Mouse (Mus musculus) cerebellum, postnatal 25 days (tissue): ENCODE measurements at regions not wholly inside any gene's neighbourhood (a gene's known extent, or its start where the extent isn't known, plus 50 kb on each side); places are given as distances from the start of the nearest gene placed in this dataset.

Source experiments
- DNase-seq, 2 experiments: peaks; one replicate each; pipeline ENCODE4 v3.0.0; 2021; ENCODE audit warnings: mixed read lengths in 2 of 2

- no peak for DNase-seq
Measured at GRCm38 (mm10) chr6:101874894-101875293, 497.2 kb upstream of the Pdzrn3 start.

- no peak for DNase-seq
Measured at GRCm38 (mm10) chr6:101858895-101859294, 481.2 kb upstream of the Pdzrn3 start.

DNA sequence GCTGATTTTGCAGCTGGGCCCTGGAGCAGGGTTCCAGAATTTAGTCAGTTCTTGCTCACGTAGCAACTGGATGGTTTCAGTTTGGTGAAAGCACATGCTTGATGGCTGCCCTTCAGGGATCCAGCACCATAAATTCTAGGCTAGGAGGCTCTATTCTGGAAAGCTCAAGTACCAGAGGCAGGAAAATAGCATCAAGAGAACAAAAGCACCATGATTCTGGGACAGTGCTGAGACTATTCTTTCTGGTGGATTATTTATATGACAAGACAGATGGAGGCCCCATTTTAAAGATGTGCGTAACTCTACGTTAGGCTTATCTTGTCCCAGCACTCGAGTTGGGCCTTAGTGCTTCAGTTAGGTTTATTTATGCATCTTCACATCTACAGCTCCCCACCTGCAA is 463.0 kb upstream of the Pdzrn3 start:
- no peak for DNase-seq

- DNase-seq, result peak in 1 of 2 experiments; percentile 15
Measured at GRCm38 (mm10) chr6:101837563-101837962, 459.9 kb upstream of the Pdzrn3 start.

DNA sequence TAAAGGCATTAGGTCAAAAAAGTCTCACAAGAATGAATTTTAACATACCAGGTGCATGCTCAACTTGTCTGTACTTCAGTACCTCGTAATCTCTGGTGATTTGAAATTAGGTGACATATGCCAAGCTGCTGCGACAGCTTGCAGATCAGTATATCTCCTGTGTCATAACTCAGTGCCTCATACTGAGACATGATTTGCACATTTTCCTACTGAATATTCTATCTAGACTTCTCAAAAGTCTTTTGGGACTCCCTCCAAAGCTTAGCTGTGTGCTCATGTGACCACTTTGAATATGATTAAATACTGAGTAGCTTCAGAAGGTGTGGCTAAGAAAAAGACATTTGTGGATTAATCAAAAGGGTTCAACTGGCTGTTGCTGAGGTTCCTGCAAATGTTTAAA is 416.3 kb upstream of the Pdzrn3 start:
- DNase-seq, result no peak

DNA sequence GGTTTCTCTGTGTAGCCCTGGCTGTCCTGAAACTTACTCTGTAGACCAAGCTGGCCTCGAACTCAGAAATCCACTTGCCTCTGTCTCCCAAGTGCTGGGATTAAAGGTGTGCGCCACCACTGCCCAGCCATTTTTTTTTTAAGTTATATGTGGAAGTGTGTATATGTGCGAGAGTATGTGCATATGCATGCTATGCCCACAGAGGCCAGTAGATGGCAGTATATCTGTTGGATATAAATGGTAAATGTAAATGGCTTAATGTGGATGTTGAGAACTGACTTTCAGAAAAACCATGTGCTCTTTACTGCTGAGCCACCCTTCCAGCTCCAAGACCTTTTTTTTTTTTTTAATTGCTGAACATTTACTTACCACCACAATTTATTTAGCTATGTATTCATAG is 400.2 kb upstream of the Pdzrn3 start:
- no peak for DNase-seq

- DNase-seq, result no peak
Measured at GRCm38 (mm10) chr6:101773151-101773550, 395.5 kb upstream of the Pdzrn3 start.

DNA sequence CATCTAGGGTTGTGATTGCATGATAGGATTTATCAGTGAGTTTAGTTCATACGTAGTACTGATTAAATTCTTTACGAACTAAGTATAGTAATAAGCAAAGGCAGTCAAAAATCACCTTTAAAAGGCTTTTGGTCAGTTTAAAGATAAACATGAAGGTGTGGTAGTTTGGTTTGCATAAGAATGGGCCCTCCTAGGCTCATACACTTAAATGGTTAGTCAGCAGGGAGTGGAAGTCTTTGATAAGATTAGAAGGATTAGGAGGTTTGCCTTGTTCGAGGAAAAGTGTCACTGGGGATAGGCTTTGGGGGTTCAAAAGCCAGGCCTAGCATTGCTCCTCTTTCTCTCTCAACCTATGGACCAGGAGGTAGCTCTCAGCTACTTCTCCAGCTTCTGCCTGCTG is 357.4 kb upstream of the Pdzrn3 start:
- no peak for DNase-seq

DNA sequence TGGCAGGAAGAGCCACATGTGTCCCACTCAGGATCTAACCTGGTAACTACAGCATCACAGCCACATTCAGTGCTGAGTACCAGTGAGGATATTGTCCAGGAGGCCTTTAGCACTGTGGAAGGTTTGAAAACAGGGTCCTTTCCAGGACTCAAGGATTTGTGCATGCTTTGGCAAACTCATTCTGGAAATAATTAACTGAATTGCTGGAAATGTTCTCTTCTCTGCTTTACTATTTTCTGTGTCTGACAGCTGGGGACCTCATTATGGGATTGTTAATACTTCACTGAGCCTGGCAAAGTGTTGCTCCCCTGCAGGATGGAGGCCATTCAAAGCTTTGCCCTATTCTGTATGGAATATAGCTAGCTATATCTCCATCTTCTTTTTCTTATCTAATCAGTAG is 342.8 kb upstream of the Pdzrn3 start:
- DNase-seq, result no peak

DNA sequence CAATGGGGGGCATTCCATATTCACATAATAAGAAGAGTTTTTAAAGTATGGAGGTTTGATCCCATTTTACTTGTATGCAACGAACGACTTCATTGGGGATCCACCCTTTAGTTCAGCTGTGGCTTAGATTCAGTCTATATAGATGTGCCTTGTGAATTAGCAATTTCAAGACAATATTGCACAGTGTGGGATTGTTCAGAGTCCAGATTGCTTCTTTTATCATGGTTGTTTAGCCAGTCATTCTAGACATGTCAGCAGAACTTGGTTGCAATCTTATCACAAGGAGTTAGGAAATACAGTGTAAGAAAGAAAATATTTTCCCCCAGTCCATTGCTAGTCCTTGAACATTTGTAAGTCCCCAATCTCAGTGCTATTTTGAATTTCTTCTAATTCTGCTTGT is 312.0 kb upstream of the Pdzrn3 start:
- DNase-seq, result no peak

- DNase-seq, result no peak
Measured at GRCm38 (mm10) chr6:101686578-101686977, 308.9 kb upstream of the Pdzrn3 start.

DNA sequence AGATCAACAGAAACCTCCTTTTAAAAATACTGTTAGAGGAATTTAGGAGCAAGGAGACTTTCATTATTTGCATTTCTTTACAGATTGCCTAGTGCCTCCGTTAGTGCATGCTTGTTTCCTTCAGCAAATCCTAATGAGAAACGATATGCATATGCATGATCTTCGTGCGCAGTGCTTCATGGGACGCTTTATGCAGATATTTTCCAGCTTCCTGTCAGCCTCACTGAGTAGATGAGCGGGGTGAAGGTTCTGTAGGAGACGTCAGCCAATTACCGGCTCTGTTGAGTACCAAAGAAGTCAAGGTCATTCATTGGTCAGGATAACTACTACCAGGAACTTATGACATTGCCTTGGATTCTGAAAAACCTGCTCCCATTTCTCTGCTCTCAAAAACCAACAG is 308.0 kb upstream of the Pdzrn3 start:
- DNase-seq, result no peak

DNA sequence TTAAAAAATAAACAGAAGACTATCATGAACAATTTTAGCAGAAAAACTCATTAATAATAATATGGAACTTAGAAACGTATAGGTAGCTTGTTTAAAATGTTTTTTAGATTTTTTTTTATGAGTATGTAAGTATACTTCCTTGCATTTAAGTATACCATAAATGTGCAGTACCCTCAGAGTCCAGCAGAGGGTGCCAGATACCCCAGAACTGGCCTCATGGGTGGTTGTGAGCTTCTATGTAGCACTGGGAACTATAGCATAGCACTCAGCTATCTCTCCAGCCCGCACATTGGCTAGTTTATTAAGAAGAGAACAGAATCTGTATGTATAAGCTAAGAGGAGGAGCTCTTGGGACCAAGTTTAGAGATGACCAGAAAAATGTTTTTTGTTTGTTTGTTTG is 306.7 kb upstream of the Pdzrn3 start:
- DNase-seq, result peak in 1 of 2 experiments; percentile 2

- no peak for DNase-seq
Measured at GRCm38 (mm10) chr6:101674846-101675245, 297.1 kb upstream of the Pdzrn3 start.

DNA sequence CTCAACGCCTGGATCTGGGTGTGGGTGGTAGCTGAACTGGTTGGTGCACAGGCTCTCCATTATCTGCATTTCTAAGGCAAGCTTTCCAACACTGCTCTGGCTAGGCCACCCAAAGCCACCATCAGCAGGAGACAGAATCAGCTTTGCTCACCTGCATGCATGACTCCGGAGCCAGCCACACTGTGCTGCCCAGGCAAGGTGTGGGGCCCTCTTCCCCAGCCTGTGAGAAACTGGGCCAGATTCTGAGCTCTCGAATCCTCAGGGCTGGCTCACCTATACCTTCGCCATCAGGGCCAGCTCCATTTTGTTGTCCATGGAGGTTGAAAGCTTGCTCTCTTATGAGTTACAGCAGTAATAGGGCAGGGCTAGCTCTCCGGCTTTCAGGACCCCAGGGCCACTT is 293.1 kb upstream of the Pdzrn3 start:
- DNase-seq, result no peak

DNA sequence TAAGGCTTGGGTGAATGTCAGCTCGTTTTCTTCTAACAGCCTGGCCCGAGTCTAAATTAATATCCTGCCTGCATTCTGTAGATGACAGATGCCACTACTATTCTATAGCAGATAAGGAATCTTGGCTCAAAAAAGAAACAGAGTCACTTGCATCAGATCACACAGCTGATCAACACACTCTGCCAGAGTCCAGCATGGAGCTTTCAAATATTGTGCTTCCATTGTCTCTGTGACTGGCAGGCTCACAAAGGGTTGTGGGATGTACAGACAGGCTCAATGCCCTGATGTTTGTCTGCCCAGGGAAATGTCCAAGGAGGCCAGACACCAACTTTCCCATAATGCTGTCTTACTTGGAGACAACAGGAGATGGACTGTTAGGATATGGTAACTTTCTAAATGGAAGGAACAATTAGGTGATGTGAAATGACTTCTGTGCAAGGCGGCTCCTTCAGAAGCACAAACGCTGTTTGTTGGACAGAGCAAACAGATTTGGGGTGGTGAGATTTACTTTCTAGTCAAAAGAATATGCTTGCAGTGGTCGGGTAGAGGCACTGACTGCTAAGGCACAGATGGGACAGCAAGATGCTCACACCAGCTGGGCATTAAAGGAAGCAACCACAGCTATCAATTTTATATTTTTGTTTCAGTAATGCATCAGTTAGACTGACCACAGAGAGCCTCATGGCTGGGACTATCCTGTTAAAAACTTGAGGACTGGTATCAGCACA is 291.6 kb upstream of the Pdzrn3 start:
- no peak for DNase-seq

DNA sequence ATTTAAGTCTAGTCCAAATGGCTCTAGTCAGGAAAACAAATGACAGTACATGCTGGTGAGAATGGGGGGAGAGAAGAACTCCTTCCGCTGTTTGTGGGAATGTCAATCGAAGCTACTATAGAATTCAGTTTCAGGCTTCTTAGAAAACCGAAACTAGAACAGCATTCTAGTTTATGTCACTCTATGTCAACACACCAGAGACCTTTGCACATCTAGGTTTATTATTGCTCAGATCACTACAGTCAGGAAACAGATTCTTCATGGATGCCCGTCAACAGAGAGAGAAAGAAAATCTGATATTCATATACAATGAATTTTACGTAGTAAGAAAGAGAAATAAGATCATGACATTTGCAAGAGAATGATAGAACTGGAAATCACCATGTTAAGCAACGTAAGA is 276.7 kb upstream of the Pdzrn3 start:
- DNase-seq, result no peak

DNA sequence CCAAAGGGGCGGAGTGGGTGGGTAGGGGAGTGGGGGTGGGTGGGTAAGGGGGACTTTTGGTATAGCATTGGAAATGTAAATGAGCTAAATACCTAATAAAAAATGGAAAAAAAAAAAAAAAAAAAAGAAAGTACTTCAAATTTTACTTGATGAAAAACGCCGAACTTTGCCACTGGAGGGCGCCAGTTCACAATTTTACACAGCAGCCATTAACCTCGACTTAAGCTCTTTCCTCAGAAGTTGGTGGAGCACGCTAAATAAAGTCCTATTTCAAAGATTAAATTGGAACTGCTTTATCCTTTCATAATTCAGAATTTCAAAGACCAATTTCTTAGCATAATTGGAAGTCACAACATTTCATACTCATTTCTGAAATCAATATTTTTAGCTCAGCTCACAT is 272.7 kb upstream of the Pdzrn3 start:
- peak; percentile 25 to 61 for DNase-seq

DNA sequence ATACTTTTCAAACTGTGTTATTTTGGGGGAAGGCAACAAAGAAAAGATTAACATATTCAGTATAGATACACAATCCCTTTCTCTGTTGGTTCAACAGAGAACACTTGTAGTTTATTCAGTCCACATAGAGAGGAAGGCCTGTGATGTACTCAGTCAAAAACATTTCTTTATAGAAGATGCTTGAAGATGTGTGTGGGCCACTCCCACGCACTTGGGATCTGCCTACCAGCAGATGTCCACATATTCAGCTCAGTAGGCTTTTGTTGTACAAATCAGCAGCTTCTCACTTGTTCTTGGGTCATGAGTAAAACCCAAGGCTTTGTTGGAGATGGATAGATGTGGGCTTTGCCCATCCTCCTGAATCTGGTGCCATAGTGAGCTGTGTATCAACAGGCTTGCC is 239.6 kb upstream of the Pdzrn3 start:
- no peak for DNase-seq

DNA sequence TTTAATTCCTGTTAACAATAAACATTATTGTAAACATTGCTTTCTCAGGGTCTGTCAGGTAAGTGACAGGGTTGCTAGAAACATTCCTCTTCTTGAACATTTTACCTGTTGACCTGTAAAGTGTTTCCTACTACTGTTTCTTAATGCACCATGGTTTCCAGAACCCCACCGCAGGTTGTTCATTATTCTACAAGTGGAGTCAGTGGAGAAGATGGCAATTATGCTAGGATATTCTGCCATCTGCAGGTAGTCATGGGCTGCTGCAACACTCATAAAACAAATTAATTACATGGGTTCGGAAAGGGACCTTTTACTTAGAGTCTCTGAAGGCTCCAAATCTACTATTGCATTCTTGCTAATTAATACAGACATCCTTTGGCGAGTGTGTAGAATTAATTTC is 239.1 kb upstream of the Pdzrn3 start:
- no peak for DNase-seq

- DNase-seq, result no peak
Measured at GRCm38 (mm10) chr6:101609015-101609414, 231.3 kb upstream of the Pdzrn3 start.

DNA sequence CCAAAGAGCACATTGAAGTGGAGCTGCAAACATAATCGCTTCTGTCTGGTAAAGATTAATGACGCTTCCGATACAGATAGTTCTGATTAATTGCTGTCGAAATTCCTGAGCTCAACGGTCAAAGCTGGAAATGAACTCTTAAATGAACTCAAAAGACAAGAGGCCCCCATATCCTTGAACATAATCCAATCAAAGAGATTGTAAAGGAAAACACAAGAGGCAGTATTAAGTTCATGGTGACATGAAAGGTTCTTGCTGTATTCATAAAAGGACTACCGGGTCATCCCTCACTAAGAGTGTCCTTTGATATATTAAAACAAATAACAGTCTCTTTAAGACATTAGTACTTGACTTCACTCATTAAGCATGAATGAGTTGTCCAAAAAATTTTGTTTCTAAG is 225.4 kb upstream of the Pdzrn3 start:
- no peak for DNase-seq

- no peak for DNase-seq
Measured at GRCm38 (mm10) chr6:101596995-101597394, 219.3 kb upstream of the Pdzrn3 start.

DNA sequence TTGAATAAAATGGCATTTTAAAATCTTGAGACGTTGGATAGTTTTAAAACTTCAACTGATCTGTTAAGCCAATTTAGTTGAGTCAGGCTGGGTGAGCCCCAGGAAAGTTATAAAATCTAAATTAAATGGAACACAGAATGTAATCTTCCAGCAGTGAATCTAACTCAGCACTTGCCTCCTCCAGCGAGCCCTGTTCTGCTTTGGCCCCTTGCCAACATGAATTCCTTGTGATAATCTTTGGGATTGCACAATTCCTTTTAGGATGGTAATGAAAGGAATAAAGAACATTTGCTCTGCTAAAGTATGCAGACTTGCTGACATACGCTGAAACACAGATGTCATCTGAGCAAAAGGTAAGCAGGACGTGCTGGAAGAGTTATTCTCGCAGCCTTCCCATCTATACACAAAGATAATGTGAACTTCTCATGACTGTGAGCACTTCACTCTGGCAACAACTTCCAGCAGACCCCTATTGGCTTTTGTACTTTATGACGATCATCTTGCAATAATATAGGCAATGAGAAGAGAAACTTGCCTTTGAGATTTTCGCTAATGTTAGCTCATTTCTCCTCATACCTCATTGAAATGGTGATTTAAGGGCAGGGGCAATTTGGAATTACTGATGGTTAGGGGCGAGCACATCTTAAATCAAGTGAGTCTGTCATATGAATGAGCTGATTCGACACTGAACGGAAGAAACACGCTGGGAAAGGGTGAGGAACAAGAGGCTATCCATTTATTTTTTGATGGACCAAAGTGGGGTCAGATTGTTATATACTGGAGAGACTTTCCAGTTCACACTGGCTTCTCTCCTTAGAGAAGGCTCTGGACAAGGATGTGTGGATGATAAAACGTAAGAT is 216.3 kb upstream of the Pdzrn3 start:
- no peak for DNase-seq
